Mouse (Mus musculus): ENCODE results near the gene Phlda1. TPM values are rescaled to one million over a fixed set of nuclear protein-coding genes. Genes with fewer than 3 reads are reported as not detected.
A peak's percentile ranks its signal among the peaks of the same experiment; 100 is the strongest.

Gene Phlda1
- total RNA-seq, 2 experiments from 2014 or later, result 1.1 to 1.9 TPM

- ATAC-seq (replicated peaks; ENCODE audit: poor library complexity, severe bottlenecking), result no peak
Measured at GRCm38 (mm10) chr10:111503716-111504115, 2.4 kb upstream of the Phlda1 start.

GRCm38 (mm10) chr10:111504606-111505005, 1.5 kb upstream of the Phlda1 start:
- ATAC-seq (replicated peaks; ENCODE audit: poor library complexity, severe bottlenecking), result no peak

- ATAC-seq (replicated peaks; ENCODE audit: poor library complexity, severe bottlenecking), result no peak
Measured at GRCm38 (mm10) chr10:111505406-111505805, 680 bp upstream of the Phlda1 start.

GRCm38 (mm10) chr10:111506926-111507459, 907 bp downstream of the Phlda1 start:
- peak; percentile 3 for ATAC-seq (replicated peaks; ENCODE audit: poor library complexity, severe bottlenecking)

GRCm38 (mm10) chr10:111507460-111508211, 1.6 kb downstream of the Phlda1 start:
- ATAC-seq (replicated peaks; ENCODE audit: poor library complexity, severe bottlenecking), result peak; percentile 15

- no peak for ATAC-seq (replicated peaks; ENCODE audit: poor library complexity, severe bottlenecking)
Measured at GRCm38 (mm10) chr10:111508324-111509080, 2.4 kb downstream of the Phlda1 start.

- ATAC-seq (replicated peaks; ENCODE audit: poor library complexity, severe bottlenecking), result no peak
Measured at GRCm38 (mm10) chr10:111509103-111509784, 3.2 kb downstream of the Phlda1 start.

- no peak for ATAC-seq (replicated peaks; ENCODE audit: poor library complexity, severe bottlenecking)
Measured at GRCm38 (mm10) chr10:111509981-111510380, 3.9 kb downstream of the Phlda1 start.

- ATAC-seq (replicated peaks; ENCODE audit: poor library complexity, severe bottlenecking), result no peak
Measured at GRCm38 (mm10) chr10:111510798-111511197, 4.7 kb downstream of the Phlda1 start.

- no peak for ATAC-seq (replicated peaks; ENCODE audit: poor library complexity, severe bottlenecking)
Measured at GRCm38 (mm10) chr10:111512036-111512568, 6.0 kb downstream of the Phlda1 start.

- no peak for ATAC-seq (replicated peaks; ENCODE audit: poor library complexity, severe bottlenecking)
Measured at GRCm38 (mm10) chr10:111514282-111514885, 8.3 kb downstream of the Phlda1 start.

- ATAC-seq (replicated peaks; ENCODE audit: poor library complexity, severe bottlenecking), result no peak
Measured at GRCm38 (mm10) chr10:111515071-111516010, 9.3 kb downstream of the Phlda1 start.

GRCm38 (mm10) chr10:111516172-111516588, 10.1 kb downstream of the Phlda1 start:
- ATAC-seq (replicated peaks; ENCODE audit: poor library complexity, severe bottlenecking), result peak; percentile 88

- peak; percentile 82 for ATAC-seq (replicated peaks; ENCODE audit: poor library complexity, severe bottlenecking)
Measured at GRCm38 (mm10) chr10:111516804-111517436, 10.8 kb downstream of the Phlda1 start.

- ATAC-seq (replicated peaks; ENCODE audit: poor library complexity, severe bottlenecking), result no peak
Measured at GRCm38 (mm10) chr10:111518350-111518749, 12.3 kb downstream of the Phlda1 start.

GRCm38 (mm10) chr10:111519620-111520370, 13.7 kb downstream of the Phlda1 start:
- no peak for ATAC-seq (replicated peaks; ENCODE audit: poor library complexity, severe bottlenecking)

- no peak for ATAC-seq (replicated peaks; ENCODE audit: poor library complexity, severe bottlenecking)
Measured at GRCm38 (mm10) chr10:111520621-111521020, 14.5 kb downstream of the Phlda1 start.

- no peak for ATAC-seq (replicated peaks; ENCODE audit: poor library complexity, severe bottlenecking)
Measured at GRCm38 (mm10) chr10:111521636-111522035, 15.6 kb downstream of the Phlda1 start.

Measured in granulocyte monocyte progenitor cell, adult 5-6 weeks (primary cell).